Mouse (Mus musculus): Measurements from ENCODE around the gene Actr1b.
"Not testable (repeated sequence)": the region's sequence is repeated elsewhere in the genome, so short reads cannot be mapped to it uniquely, and the experiment has no call there.

The Actr1b gene

DNA sequence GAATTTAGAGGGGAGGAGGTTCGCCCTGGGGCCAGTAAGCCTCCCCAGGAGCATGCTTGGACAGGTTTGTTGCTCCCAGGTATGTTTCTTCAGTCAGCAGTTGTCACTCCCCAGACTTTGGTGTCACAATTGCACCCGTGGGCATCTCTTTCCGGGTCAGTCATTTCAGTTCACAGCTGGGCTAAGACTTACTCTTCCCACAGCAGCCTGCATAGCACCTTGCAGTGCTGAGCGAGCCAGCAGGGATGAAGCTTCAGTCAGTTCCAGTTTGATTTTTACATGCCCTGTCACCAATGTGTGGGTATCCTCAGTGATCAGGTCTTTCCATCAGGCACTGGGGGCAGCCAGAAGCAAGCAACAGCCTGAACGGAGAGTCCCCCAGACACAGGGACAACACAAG, 17.2 kb downstream of the Actr1b start:
- no peak for DNase-seq

DNA sequence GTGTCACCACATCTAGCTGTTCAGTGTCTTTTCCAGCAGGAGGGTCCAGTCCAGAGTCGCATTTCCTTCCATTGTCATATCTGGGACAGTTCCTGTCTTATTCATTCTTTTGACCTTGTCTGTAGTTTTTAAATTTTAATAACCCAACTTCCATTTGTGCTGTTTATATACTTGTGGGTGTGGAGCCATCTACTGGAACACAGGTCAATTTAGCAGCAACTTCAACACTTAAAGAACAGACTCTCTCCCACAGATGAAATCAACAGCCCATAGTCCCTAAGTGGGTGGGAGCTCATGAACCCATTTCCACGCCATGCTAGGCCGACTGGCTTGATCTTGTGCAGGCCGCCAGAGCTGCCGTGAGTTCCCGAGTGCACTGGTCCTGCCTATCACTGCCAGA, 17.8 kb downstream of the Actr1b start:
- DNase-seq, result no peak

DNA sequence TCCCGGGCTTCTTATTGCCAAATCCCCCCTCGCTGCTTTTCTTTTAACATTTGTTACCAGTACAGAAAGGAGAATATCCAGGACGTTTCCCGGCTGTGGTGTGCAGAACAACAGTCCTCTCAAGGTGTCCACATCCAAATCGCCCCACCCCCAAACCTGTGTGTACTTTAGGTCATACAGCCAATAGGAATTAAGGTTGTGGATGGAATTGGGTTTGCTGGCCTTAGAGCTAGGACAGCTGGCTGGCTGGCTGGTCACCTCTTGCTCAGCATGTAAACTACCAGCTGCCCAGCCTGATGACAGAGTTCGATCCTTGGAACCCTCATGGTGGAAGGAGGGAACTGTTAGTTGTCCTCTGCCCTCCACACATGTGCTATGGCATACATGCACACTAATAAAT, 19.4 kb downstream of the Actr1b start:
- DNase-seq, result no peak

DNA sequence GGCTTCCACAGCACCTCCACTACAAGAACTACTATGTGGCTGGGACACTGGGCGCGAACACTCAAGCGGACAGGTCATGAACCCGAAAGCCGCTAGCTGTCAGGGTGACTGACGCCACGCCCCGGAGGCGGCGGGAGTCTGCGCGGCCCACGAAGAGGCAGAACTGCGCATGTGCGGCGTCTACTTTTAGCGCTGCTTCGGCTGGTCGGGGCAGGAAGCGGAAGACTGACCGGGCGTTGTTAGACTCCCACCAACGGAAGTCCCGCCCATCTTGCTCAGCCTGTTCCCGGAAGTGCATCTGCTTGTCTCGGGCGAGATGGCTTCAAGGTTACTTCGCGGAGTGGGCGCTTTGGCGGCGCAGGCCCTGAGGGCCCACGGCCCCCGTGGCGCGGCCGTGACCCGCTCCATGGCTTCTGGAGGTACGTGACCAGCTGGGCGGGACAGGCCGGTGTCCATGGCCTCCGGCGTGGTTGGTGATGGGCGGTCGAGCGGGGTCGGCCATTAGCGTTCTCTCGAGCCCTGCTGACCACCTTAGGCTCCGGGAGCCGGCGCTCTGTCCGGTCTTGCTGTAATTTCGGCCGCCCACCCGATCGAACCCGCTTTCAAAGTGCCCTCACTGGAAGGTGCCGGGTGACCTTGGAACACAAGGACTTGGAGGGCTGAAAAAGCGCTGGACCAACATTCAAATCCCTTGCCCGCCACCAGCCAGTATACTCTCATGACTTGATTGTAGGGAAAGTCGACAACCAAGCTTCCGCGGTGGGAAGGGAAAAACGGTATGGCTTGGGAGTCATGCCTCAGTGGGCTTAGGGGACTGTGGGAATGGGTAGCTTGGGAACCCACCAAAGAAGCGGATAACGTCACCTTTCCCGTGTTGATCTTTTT, 22.7 kb downstream of the Actr1b start, which contains the start of gene Cox5b:
Gene Cox5b, plus strand, starts transcription at position 179 of the 885 bp plus-strand sequence.
- peak; percentile 97 to 98 for DNase-seq

DNA sequence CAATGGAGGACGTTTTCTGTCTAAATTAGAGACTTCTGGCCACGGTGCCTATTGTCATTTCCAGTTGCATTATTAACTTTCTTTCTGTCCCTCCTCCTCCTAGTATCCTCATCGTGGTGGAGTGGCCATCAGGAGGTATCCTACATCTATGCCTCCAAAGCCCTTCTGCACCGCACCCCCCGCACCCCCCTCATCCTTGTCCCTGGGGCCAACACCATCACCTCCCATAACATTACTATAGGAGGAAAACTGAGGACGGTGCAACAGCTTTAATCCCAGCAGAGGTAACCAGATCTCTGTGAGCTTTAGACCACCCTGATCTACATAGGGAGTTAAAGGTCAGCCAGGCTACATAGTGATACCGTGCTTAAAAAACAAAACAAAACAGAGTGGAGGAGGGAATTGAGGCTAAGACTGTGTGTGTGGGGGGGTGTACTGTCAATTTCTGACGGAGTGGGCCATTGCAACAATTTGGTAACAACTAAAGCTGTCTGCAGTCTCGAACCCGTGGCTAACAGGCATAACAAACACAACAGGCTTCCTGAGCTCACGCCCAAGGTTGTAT, 23.5 kb downstream of the Actr1b start:
- no peak for DNase-seq

DNA sequence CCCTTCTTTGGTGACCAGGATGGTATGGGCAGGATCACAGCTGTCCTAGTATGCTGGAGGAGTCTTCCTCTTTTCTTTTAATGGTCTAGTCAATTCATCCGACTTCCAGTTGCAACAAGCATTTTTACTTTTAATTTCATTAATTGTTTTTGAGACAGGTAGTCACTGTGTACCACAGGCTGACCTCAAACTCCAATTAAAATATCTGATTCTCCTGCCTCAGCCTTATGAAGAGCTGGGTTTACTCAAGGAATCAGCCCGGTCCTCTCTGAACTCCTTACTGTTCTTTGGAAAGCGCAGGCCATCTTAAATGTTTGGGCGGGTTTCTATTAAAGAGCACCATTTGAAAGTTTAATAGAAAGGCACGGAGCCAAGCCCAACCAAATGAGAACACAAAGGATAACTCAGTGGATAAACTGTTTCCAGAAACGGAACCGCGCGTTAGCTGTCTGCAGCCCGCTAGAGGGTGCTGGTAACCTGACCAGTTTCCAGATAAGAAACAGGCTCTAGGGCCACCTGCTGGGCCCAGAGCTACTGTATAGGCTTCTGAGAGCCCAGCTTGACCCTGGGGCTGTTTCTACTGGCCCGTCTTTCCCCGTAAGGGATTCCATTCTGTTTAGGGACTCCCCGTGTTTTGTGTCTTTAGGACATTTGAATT, 30.3 kb downstream of the Actr1b start:
- DNase-seq, result peak; percentile 84

DNA sequence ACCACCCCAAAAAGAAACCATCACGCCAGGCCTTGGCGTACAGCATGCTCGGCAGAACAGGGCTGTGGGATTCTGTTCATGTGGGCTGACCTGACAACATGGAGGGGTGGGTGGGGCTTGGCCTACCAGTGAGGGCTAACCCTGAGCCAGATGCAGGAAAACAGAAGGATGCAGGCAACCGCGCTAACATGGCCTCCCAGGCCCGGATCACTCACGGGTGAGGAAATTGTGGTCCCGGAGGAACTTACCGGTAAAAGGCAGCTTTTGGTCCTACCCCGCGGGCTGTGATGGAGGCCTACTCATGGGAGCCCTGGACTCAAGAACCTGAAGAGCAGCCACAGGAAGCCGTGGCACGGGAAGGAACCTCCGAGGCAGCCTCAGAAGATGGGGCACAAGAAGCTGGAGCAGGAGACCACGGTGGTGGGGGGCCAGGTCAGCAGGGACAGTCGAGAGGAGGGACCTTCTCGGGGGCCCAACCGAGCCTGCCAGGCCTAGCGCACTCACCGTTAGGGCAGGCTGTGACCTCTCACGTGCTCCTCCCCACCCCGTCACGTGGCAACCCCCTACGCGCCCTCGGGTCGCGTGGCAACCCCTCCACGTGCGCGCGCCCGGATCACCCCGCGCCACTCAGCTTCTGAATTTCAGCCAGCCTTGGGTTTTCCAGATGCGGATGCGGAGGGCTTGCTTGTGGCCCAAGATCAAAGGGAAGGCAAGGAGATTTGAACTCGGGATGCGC, 31.4 kb downstream of the Actr1b start, which contains the start of gene Fam178b:
Gene Fam178b, minus strand, starts transcription at position 564 of the 736 bp plus-strand sequence.
- DNase-seq, result no peak

DNA sequence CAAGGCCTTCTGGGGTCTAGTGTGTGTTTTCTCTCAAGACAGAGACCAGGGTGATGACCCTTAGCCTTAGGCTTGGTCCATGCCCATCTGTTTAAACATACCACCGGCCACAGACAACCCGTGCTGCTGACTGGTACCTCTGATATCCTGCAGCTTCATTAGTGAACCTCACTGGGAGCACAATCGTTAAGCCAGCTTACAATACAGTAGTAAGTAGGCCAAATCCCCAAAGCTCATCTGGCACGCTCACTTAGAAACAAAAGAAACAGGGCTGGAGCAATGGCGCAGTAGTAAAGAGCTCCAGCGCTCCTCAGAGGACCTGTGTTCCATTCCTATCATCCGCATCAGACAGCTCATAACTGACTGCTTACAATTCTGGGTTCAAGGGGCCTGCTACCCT, 33.3 kb downstream of the Actr1b start:
- DNase-seq, result no peak

DNA sequence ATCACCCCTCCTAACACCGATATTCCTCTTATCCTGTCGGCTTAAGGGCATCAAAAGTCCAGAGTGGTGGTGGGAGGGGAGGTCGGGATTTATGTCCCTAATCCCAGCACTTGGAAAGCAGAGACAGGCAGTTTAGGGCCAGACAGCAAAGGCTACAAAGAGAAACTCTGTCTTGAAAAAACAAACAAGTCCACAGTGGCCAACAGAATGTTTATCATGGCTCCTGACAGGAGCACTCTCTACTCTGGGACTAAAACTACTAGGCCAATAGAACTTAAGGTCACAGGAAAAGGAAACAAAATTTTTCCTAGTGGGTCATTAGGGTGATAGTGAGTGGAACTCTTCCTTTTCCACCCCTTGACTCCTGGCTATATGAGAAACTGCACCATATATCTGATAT, 39.3 kb downstream of the Actr1b start:
- no peak for DNase-seq

DNA sequence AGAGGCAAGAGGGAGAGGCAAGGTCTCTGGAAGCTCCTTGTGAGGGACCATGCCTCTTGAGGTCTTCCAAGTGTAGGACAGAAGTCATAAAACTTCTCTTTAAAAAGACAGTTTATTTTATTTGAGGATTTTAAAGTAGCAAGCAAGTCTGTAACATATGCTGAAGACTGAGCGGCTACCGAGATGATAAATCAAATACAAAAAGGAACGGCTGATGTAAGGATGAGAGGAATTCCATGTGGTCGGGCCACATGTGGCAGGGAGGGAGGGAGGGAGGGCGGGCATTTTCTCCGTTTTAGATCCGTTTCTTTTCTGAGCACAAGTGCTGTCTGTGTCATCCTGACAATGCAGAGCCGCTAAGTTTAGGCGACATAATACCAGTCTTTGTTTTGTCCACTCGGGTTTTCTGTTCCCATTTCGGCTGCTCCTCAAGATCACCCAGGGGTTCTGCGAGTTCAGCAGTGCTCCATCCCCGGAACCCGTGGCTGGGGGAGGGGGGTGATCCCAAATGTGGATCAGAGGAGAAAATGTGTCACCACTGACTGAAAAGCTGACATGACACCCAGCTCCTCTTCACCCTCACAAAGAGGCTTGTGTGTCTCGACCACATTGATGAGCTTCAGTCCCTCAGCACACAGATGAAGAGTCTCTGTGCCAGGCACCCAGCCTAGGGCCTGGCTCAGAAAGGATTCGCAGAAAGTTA, 41.4 kb downstream of the Actr1b start:
- DNase-seq, result no peak

DNA sequence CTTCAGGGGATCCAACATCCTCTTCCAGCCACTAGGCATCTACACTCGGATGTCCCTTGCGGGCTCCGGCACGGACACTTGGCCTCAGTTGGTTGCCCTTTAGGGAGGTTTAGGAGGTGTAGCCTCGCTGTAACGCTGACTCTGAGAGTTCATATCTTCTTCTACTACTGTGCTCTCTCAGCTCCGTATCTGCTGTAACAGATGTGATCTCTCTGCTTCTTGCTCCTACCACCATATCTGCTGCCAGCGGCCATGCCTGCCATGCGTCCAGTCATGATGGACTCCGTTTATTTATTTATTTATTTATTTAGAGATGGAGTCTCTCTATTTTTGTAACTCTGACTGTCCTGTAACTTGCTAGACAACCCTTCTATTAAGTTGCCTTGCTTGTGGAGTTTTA, 43.0 kb downstream of the Actr1b start:
- no peak for DNase-seq

DNA sequence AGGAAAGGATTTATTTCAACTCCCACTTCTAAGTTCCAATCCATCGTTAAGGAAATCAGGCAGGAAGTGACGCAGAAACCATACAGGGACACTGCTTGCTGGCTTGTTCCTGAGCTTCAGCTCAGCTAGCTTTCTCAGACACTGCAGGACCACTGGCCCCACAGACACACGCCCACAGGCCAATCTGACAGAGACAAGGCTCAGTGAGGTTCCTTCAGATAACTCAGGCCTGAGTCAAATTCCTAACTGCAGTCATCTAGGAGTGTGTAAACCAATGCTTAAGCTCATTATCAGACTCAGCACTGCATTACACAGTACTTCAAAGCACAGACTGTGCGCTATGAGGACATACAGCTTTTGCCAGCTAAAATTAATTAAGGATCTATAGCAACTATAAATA, 44.0 kb downstream of the Actr1b start:
- no peak for DNase-seq

DNA sequence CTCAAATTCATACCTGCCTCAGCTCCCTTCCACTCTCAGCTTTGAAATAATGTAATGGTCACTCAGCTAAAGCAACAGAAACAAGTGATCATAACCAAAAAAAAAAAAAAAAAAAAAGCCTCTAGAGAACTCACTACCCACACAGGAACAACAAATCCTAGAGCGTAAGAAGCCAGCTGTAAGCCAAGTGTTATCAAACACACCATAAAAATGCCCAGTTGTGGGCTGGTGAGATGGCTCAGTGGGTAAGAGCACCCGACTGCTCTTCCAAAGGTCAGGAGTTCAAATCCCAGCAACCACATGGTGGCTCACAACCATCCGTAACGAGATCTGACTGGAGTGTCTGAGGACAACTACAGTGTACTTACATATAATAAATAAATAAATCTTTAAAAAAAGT, 46.2 kb downstream of the Actr1b start:
- not testable (repeated sequence) for DNase-seq

DNA sequence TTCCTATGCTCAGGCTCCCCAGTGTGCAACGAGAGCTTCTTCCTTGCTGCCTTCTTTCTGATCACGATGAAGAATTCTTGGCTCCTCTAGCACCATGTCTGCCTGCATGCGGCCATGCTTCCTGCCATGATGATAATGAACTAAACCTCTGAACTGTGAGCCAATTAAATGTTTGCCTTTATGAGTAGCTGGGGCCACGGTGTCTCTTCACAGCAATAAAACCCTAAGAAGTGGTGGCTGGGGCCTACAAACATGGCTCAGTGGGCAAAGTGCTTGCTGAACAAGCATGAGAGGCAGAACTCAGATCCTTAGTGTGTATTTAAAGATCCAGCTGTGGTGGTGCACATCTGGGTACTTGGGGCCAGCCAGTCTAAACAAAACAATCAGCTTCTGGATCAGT, 48.3 kb downstream of the Actr1b start:
- DNase-seq, result no peak

DNA sequence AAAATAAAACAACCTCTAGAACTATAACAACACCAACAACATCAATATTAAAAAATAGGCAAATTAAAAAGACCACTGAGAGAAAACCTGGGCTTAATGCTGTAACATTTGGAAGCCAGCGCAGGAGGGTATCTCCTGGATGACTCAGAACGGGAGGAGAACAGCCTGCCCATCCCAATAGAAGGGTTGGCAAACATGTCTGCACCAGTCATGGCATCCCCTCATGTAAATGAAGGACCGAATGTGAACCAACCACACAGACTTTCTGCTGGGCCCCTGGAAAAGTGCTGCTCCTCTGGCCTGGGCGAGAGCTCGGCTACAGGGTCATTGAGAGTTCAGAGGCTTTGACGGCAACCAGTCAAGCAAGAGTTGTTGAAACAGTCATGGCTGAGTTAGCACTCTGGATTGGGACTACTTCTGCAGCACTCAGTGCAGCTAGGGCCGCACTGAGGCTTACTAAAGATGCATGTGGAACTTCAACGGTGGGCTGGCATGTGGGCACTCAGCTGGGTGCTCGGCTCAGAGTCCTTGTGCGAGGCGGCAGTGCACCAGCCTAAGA, 49.0 kb downstream of the Actr1b start:
- DNase-seq, result no peak

DNA sequence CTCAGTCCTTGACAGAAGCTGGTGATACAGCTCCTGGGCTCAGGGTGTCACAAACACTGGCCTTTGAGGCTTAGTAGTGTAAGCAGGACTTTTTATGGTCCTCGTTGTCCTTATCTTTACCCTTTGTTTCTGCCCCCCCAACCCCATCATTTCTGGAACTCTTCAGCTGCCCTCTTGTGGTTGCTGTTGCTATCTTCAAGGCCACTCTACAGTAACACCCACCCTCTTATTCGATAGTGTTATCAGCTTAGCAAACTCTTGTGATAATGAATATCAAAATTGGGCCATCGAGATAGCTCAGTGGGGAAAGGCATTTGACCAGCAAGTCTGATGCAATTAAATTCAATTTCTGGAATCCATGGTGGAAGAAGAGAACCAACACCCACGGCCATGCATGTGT, 49.8 kb downstream of the Actr1b start:
- DNase-seq, result peak; percentile 60 to 67

DNA sequence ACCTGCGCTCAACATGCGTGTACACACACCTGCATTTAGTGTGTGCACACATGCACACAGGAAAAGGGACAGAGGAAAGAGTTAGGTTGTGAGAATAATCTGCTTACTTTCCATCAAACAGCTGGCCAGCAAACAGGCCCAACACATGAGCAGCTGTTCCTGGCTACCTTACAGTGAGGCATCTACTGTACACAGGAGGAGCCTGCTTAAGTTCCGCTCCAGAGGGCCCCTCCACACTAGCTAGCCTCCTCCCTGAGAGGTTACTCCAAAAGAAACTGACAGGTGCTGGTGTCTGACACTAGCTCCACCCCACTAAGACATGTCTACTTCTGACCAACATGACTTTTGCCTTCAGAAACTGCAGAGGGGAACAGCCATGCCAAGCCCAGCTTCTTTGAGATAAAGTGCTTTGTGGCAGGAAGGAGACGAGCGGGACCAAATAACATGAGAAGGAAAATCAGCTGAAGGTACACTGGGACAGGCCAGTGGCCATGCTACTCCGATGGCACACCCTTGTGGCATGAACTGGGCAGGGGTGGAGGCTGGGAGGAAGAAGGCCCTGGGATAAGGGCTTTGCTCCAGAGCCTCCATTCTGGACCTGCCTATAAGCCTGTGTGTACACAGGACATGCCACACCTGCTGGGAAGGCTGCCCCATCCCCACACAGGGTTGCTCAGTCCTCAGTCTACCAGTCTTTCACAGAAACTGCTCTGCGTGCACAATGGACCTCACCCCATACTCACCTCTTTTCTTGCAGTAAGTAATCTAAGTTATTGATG, 55.4 kb downstream of the Actr1b start:
- DNase-seq, result no peak

DNA sequence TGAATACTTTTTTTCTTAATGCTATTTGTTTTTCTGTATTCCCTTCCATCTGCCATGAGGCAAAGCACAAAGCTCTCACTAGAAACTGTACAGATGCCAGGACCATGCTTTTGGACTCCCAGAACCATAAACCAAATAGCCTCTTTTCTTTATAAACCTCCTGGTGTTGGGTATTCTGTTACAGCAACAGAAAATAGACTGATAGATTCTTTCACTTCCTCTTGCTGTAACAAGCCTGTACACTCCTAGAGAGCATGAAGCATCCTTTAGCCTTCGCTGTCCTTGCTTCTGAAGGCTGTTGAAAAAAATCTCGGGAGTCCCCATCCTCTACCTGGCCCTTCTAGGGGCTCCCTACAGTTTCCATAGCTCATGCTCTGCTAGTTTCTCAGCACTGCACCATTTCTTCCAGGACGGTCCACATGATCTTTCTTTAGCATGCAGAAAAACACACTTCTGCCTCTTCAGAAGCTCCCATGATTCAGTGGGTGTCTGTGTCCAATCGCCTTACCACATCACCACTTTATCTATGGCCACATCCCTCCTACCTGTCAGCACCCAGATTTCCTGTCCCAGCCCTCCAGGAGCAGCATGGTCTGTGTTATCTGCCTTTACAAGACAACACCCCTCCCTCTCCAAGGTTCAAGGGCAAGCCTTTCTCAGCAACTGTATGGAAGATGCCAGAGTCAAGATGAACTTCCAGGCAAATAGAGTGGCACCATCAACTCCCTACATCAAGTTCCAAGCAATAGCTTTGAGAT, 56.4 kb downstream of the Actr1b start:
- no peak for DNase-seq

DNA sequence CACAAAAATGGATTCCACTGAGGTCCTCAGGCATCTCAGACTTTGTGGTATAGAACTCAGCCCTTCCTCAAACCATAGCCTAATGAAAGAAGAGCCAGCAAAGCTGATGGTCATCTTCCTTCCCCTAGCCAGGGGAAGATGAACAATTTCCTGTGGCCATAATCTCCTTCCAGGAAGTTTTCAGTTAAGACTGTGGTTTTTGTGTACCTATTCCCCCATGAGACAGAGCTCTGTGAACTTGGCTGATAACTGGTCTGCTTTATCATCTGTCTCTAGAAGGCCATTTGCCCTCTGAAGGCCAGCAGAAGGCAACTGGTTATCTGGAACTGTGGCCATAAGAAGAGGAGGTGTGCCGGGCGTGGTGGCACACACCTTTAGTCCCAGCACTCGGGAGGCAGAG, 58.0 kb downstream of the Actr1b start:
- no peak for DNase-seq

DNA sequence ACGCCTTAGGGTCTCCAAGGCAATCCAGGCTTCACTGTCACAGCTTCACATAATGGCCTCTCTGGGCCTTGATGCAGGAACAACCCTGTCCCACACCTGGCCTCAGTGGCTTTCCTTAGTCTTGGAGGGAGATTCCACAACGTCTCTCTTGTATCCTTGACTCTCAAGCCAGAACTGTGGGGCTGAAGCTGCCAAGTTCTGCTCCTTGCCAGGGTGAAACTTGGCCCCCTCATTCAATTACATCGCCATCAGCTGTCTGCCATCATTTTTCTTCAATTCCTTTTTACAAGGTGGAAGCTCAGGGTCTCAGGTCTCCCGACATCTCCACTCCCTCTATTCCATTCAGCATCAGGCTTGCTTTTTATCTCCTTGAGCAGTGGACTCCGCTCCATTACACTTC, 59.2 kb downstream of the Actr1b start:
- DNase-seq, result no peak
